In the genomic region with DNA sequence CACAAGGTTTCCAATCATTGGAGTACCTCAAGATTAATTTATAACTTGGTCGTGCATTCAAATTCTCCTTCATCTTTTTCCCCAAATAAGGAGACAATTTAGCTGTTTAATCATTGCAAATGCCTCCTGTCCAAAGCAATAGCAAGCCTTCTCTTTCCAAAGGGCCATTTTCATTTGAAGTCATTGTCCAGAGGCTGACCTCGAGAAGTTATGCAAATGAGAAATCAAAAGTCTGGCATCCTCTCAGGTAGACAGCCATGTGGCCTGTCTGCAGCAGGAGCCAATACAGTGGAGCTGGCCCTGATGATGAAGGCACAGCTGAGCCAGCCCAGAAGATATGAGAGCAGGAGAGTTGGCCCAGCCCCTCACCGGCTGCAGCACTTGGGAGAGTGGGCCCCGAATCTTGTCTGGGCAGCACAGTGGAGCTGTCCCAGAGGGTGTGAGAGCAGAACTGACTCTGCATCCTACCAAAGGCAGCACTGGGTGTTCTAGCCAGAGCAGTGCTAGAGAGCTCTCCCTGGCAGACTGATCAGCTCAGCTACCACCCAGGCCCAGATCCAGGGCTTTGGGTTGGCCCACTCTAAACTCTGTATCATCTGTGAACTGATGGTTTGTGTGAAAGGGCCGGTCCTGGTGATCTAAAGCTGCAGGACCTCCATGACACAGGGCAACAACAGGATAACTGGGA, we compare ENCODE assay signal across 18 mouse cellular contexts.
DNase-seq lines count a peak whose midpoint lies in the region; ATAC-seq and TF ChIP-seq lines count a peak whose summit lies in the region.
"Had no signal": no experiment of that assay in that cellular context is flagged by ENCODE, and none has a peak within 500 bp of the region (broad histone marks: within the 10 kb centered on the region; RNA-seq: fewer than 3 reads in every experiment).

No protein-coding gene starts in this region.

- no peak for DNase-seq in forebrain, embryonic 10.5 days (ENCODE audit: extremely low spot score, low spot score)
- DNase-seq in forebrain, postnatal 0 days: no peak
- DNase-seq in kidney, postnatal 25 days: no peak
- peak; percentile 34 for DNase-seq in embryonic facial prominence, embryonic 10.5 days (ENCODE audit: low spot score)
- no peak for DNase-seq in layer of hippocampus, postnatal 14 days (ENCODE audit: low spot score in 2 of 2)
- DNase-seq: adrenal gland, adult 2 months; cerebellum, adult 11 months; gastrocnemius, postnatal 14 days; lung, postnatal 36 days; right cerebral cortex, postnatal 14 days had no signal

- H3K36me3 ChIP-seq in forebrain, embryonic 10.5 days (replicated peaks): no peaks in the 10 kb centered on the region
- H3K36me3 ChIP-seq in forebrain, postnatal 0 days (ENCODE audit: insufficient read depth): no peaks in the 10 kb centered on the region
- no peaks in the 10 kb centered on the region for H3K36me3 ChIP-seq in kidney, embryonic 15.5 days
- H3K36me3 ChIP-seq in embryonic facial prominence, embryonic 10.5 days (replicated peaks): no peaks in the 10 kb centered on the region
- no peaks in the 10 kb centered on the region for H3K36me3 ChIP-seq in kidney, embryonic 16.5 days (ENCODE audit: insufficient read depth, low read length)
- H3K36me3 ChIP-seq: embryonic facial prominence, embryonic 15.5 days; hindbrain, embryonic 12.5 days; liver, embryonic 12.5 days; neural tube, embryonic 13.5 days had no signal

- H3K27me3 ChIP-seq in forebrain, embryonic 10.5 days (ENCODE audit: poor library complexity, severe bottlenecking): no peaks in the 10 kb centered on the region
- H3K27me3 ChIP-seq in forebrain, postnatal 0 days (ENCODE audit: insufficient read depth, low read length): no peaks in the 10 kb centered on the region
- no peaks in the 10 kb centered on the region for H3K27me3 ChIP-seq in kidney, embryonic 15.5 days
- H3K27me3 ChIP-seq in embryonic facial prominence, embryonic 10.5 days (replicated peaks; ENCODE audit: low read depth, poor library complexity, severe bottlenecking): no peaks in the 10 kb centered on the region
- no peaks in the 10 kb centered on the region for H3K27me3 ChIP-seq in kidney, embryonic 16.5 days (ENCODE audit: insufficient read depth, low read length)
- H3K27me3 ChIP-seq: CH12.LX; hindbrain, embryonic 12.5 days; liver, embryonic 12.5 days; neural tube, embryonic 13.5 days had no signal

- peaks cover 22% of the 10 kb centered on the region for H3K4me1 ChIP-seq in forebrain, embryonic 10.5 days
- H3K4me1 ChIP-seq in forebrain, postnatal 0 days (ENCODE audit: insufficient read depth): no peaks in the 10 kb centered on the region
- H3K4me1 ChIP-seq in kidney, embryonic 15.5 days: peaks cover 18% of the 10 kb centered on the region
- H3K4me1 ChIP-seq in embryonic facial prominence, embryonic 10.5 days: peaks cover 31% of the 10 kb centered on the region
- peaks cover 9% of the 10 kb centered on the region; the same call in 1 of the 2 replicates for H3K4me1 ChIP-seq in kidney, embryonic 16.5 days (ENCODE audit: insufficient read depth, low read length)
- H3K4me1 ChIP-seq: hindbrain, embryonic 12.5 days; liver, embryonic 12.5 days; neural tube, embryonic 13.5 days had no signal

- H3K4me3 ChIP-seq in forebrain, embryonic 10.5 days: no peak overlapping the region
- H3K4me3 ChIP-seq in forebrain, postnatal 0 days (ENCODE audit: low read depth, low read length): no peak overlapping the region
- H3K4me3 ChIP-seq in kidney, embryonic 15.5 days (replicated peaks): no peak overlapping the region
- no peak overlapping the region for H3K4me3 ChIP-seq in embryonic facial prominence, embryonic 10.5 days
- H3K4me3 ChIP-seq in kidney, embryonic 16.5 days (ENCODE audit: low read length): no peak overlapping the region
- H3K4me3 ChIP-seq: embryonic facial prominence, embryonic 15.5 days; hindbrain, embryonic 12.5 days; liver, embryonic 12.5 days; neural tube, embryonic 13.5 days had no signal

- no peak overlapping the region for H3K9ac ChIP-seq in forebrain, postnatal 0 days
- no peak overlapping the region for H3K9ac ChIP-seq in kidney, embryonic 15.5 days
- H3K9ac ChIP-seq in kidney, embryonic 16.5 days (replicated peaks; ENCODE audit: low read length): no peak overlapping the region
- H3K9ac ChIP-seq: embryonic facial prominence, embryonic 15.5 days; hindbrain, embryonic 12.5 days; liver, embryonic 12.5 days; neural tube, embryonic 13.5 days had no signal

- H3K9me3 ChIP-seq in forebrain, embryonic 10.5 days: 0 out of 2 replicates have a peak, but pooled peaks cover 2% of the 10 kb centered on the region
- no peaks in the 10 kb centered on the region for H3K9me3 ChIP-seq in forebrain, postnatal 0 days (ENCODE audit: low read length)
- no peaks in the 10 kb centered on the region for H3K9me3 ChIP-seq in kidney, embryonic 15.5 days (replicated peaks)
- no peaks in the 10 kb centered on the region for H3K9me3 ChIP-seq in embryonic facial prominence, embryonic 10.5 days
- H3K9me3 ChIP-seq in kidney, embryonic 16.5 days (ENCODE audit: low read length): no peaks in the 10 kb centered on the region
- H3K9me3 ChIP-seq: embryonic facial prominence, embryonic 15.5 days; hindbrain, embryonic 12.5 days; liver, embryonic 12.5 days; neural tube, embryonic 13.5 days had no signal

- H3K27ac ChIP-seq in forebrain, embryonic 10.5 days: peak overlapping the region; percentile 74
- H3K27ac ChIP-seq in forebrain, postnatal 0 days (ENCODE audit: low read depth, low read length): no peak overlapping the region
- no peak overlapping the region for H3K27ac ChIP-seq in kidney, embryonic 15.5 days
- peak overlapping the region; percentile 77 for H3K27ac ChIP-seq in embryonic facial prominence, embryonic 10.5 days (replicated peaks)
- H3K27ac ChIP-seq in kidney, embryonic 16.5 days (ENCODE audit: low read length): no peak overlapping the region
- H3K27ac ChIP-seq: embryonic facial prominence, embryonic 15.5 days; hindbrain, embryonic 12.5 days; liver, embryonic 12.5 days; neural tube, embryonic 13.5 days had no signal

- H3K4me2 ChIP-seq in forebrain, postnatal 0 days (ENCODE audit: low read depth): no peak overlapping the region
- no peak overlapping the region for H3K4me2 ChIP-seq in kidney, embryonic 15.5 days
- H3K4me2 ChIP-seq in kidney, embryonic 16.5 days (replicated peaks; ENCODE audit: low read depth, low read length): no peak overlapping the region
- H3K4me2 ChIP-seq: embryonic facial prominence, embryonic 15.5 days; hindbrain, embryonic 12.5 days; liver, embryonic 12.5 days; neural tube, embryonic 13.5 days had no signal

- WGBS in forebrain, embryonic 10.5 days: 77% methylated on average over 5 of the region's 5 CpGs
- WGBS in forebrain, postnatal 0 days: 75% methylated on average over 5 of the region's 5 CpGs
- WGBS in kidney, embryonic 15.5 days: 67% methylated on average over 5 of the region's 5 CpGs
- WGBS in embryonic facial prominence, embryonic 10.5 days: 69% methylated on average over 5 of the region's 5 CpGs
- 61% methylated on average over 5 of the region's 5 CpGs for WGBS in kidney, embryonic 16.5 days

- no peak for ATAC-seq in forebrain, postnatal 0 days
- peak; percentile 43 for ATAC-seq in kidney, embryonic 15.5 days (replicated peaks; ENCODE audit: low FRiP score)
- ATAC-seq in kidney, embryonic 16.5 days (ENCODE audit: low FRiP score, low TSS enrichment): 0 out of 2 replicates have a peak, but pooled peaks have one; percentile 19
- ATAC-seq: intestine, embryonic 16.5 days; liver, embryonic 12.5 days had no signal

- TF ChIP-seq CTCF in forebrain, postnatal 0 days (IDR thresholded peaks at IDR 0.05; ENCODE audit: low read depth): no peak

Comparison
In these comparisons a context has a peak if more than half of its experiments do, and no peak if none do; other contexts are left out.
1. H3K27ac ChIP-seq: peak in forebrain, embryonic 10.5 days (single experiment) and embryonic facial prominence, embryonic 10.5 days (single experiment); none in forebrain, postnatal 0 days (single experiment), kidney, embryonic 15.5 days (single experiment) and kidney, embryonic 16.5 days (single experiment).